Mouse (Mus musculus) granulocyte monocyte progenitor cell, adult 5-6 weeks (primary cell): ENCODE measurements around the gene Mrpl51. TPM values are rescaled to one million over a fixed set of nuclear protein-coding genes. Genes with fewer than 3 reads are reported as not detected.
A peak's percentile ranks its signal among the peaks of the same experiment; 100 is the strongest.

ENCODE experiments used
- ATAC-seq: replicated peaks from 2 replicates; pipeline ENCODE4 v1.8.0; 2016; ENCODE audit warnings: mild to moderate bottlenecking, moderate TSS enrichment, inconsistent platforms; ENCODE audit not compliant: poor library complexity, severe bottlenecking
- total RNA-seq, 2 experiments: library from RNA; stranded (forward) in 1 of 2; stranded (reverse) in 1 of 2; fragments of 200-712, 200-1000 nt in 1 of 2; fragments of >200 nt in 1 of 2; fragmentation: Nextera tagmentation in 1 of 2; gene quantifications; 2 replicates each; pipeline ENCODE4 v1.2.3; 2014 to 2017

Gene Mrpl51
- total RNA-seq, 2 experiments from 2014 or later, result 155 to 197 TPM

GRCm38 (mm10) chr6:125186203-125186602, 5.4 kb upstream of the Mrpl51 start:
- no peak for ATAC-seq

GRCm38 (mm10) chr6:125190816-125191215, 785 bp upstream of the Mrpl51 start:
- ATAC-seq, result no peak

- ATAC-seq, result peak; percentile 76
Observed at GRCm38 (mm10) chr6:125192016-125192714, 564 bp downstream of the Mrpl51 start.

- ATAC-seq, result no peak
Observed at GRCm38 (mm10) chr6:125192841-125193240, 1.2 kb downstream of the Mrpl51 start.

- no peak for ATAC-seq
Observed at GRCm38 (mm10) chr6:125193390-125193789, 1.8 kb downstream of the Mrpl51 start.

GRCm38 (mm10) chr6:125195541-125196075, 4.0 kb downstream of the Mrpl51 start:
- no peak for ATAC-seq

GRCm38 (mm10) chr6:125196301-125196700, 4.7 kb downstream of the Mrpl51 start:
- ATAC-seq, result no peak

GRCm38 (mm10) chr6:125197166-125197565, 5.6 kb downstream of the Mrpl51 start:
- ATAC-seq, result no peak

- no peak for ATAC-seq
Observed at GRCm38 (mm10) chr6:125210436-125210835, 18.8 kb downstream of the Mrpl51 start.

- ATAC-seq, result no peak
Observed at GRCm38 (mm10) chr6:125212621-125213020, 21.0 kb downstream of the Mrpl51 start.

GRCm38 (mm10) chr6:125213129-125213528, 21.5 kb downstream of the Mrpl51 start:
- no peak for ATAC-seq

GRCm38 (mm10) chr6:125213715-125214114, 22.1 kb downstream of the Mrpl51 start:
- ATAC-seq, result no peak

GRCm38 (mm10) chr6:125215148-125215954, 23.8 kb downstream of the Mrpl51 start, which contains the start of gene Vamp1:
Gene Vamp1 (plus strand): TSS chr6:125215551.
- ATAC-seq, result peak; percentile 84

- no peak for ATAC-seq
Observed at GRCm38 (mm10) chr6:125216898-125217297, 25.3 kb downstream of the Mrpl51 start.

- ATAC-seq, result no peak
Observed at GRCm38 (mm10) chr6:125217899-125218298, 26.3 kb downstream of the Mrpl51 start.

- peak; percentile 30 for ATAC-seq
Observed at GRCm38 (mm10) chr6:125218963-125219362, 27.4 kb downstream of the Mrpl51 start.

- ATAC-seq, result no peak
Observed at GRCm38 (mm10) chr6:125221115-125221745, 29.6 kb downstream of the Mrpl51 start.

- no peak for ATAC-seq
Observed at GRCm38 (mm10) chr6:125222146-125222545, 30.5 kb downstream of the Mrpl51 start.

GRCm38 (mm10) chr6:125222577-125222976, 31.0 kb downstream of the Mrpl51 start:
- ATAC-seq, result no peak

GRCm38 (mm10) chr6:125225518-125226115, 34.0 kb downstream of the Mrpl51 start:
- ATAC-seq, result peak; percentile 60
